Mouse (Mus musculus) liver, postnatal 0 days (tissue): ENCODE data around the gene Haus4. TPM values are rescaled to one million over a fixed set of nuclear protein-coding genes. Genes with fewer than 3 reads are reported as not detected.

Source experiments
- ATAC-seq: fragments of 200-750 bp; cut with Nextera tagmentation; 2 replicates; pipeline ENCODE4 v1.8.0; 2017; ENCODE audit warnings: mild to moderate bottlenecking, moderate library complexity
- DNase-seq: peaks from one replicate; pipeline ENCODE4 v3.0.0-alpha.2; 2016
- H3K27ac ChIP-seq: fragments of 300-500 bp; sonication (generic); 2 replicates; pipeline ENCODE4 v1.5.1; 2014; ENCODE audit warnings: antibody characterized with exemption, moderate library complexity, mild to moderate bottlenecking, low read depth
- H3K27me3 ChIP-seq: fragments of 300-500 bp; sonication (generic); 2 replicates; pipeline ENCODE4 v1.6.1; 2014; ENCODE audit warnings: low read length, control low read depth, mixed read lengths; ENCODE audit not compliant: insufficient read depth
- H3K36me3 ChIP-seq: fragments of 300-500 bp; sonication (generic); replicated peaks from 2 replicates; pipeline ENCODE4 v1.6.1; 2014; ENCODE audit warnings: mild to moderate bottlenecking, control low read depth, low read length, moderate library complexity, mixed read lengths; ENCODE audit not compliant: insufficient read depth
- H3K4me1 ChIP-seq: fragments of 300-500 bp; sonication (generic); 2 replicates; pipeline ENCODE4 v1.6.1; 2014; ENCODE audit warnings: antibody characterized with exemption, mild to moderate bottlenecking, control low read depth; ENCODE audit not compliant: insufficient read depth
- H3K4me2 ChIP-seq: fragments of 300-500 bp; sonication (generic); 2 replicates; pipeline ENCODE4 v1.6.1; 2014; ENCODE audit warnings: low read depth, mild to moderate bottlenecking, low read length, moderate library complexity, mixed read lengths
- H3K4me3 ChIP-seq: fragments of 300-500 bp; sonication (generic); 2 replicates; pipeline ENCODE4 v1.5.1; 2014; ENCODE audit warnings: low read depth, low read length
- H3K9ac ChIP-seq: fragments of 300-500 bp; sonication (generic); replicated peaks from 2 replicates; pipeline ENCODE4 v1.6.1; 2014; ENCODE audit warnings: mild to moderate bottlenecking, moderate library complexity
- H3K9me3 ChIP-seq: fragments of 300-500 bp; sonication (generic); 2 replicates; pipeline ENCODE4 v1.6.1; 2016; ENCODE audit warnings: mild to moderate bottlenecking, control low read depth, low read length, mixed read lengths
- CTCF ChIP-seq: sonication (generic); IDR thresholded peaks from 2 replicates; pipeline ENCODE4 v1.5.1; 2016; ENCODE audit warnings: antibody characterized with exemption, low read depth
- EP300 ChIP-seq: IDR thresholded peaks from 2 replicates; pipeline ENCODE4 v1.6.1; 2016; ENCODE audit warnings: antibody characterized with exemption, low read depth, mild to moderate bottlenecking
- WGBS: fragments of 180-500 bp; shearing (Covaris S2); extraction: QIAGEN DNeasy Blood & Tissue Kit; methylation state at CpG from one replicate; pipeline ENCODE4 v1.1.7; 2014; ENCODE audit not compliant: insufficient replicate concordance; 5-methylcytosine and 5-hydroxymethylcytosine counted together
- polyA plus RNA-seq: library from polyadenylated mRNA; unstranded; fragments of >200 nt; fragmentation: Nextera tagmentation; extraction: Ambion mirVana; gene quantifications from 2 replicates; pipeline ENCODE4 v1.2.1, GENCODE M21; 2015

The Haus4 gene
- polyA plus RNA-seq, 1 experiment from 2014 or later: 35.1 TPM

GRCm38 (mm10) chr14:54594631-54595414 is 40.4 kb upstream of the Haus4 start:
- 82% methylated on average over 27 of the region's 28 CpGs for WGBS
- TF ChIP-seq EP300 (no peak), CTCF (no peak)
- ATAC-seq: no peak
- Histone ChIP-seq H3K4me1 (no peaks in the 10 kb centered on the region), H3K9me3 (no peaks in the 10 kb centered on the region), H3K27me3 (no peaks in the 10 kb centered on the region), H3K4me3 (no peak overlapping the region), H3K36me3 (peaks cover 4% of the 10 kb centered on the region; the same call in 1 of the 2 replicates), H3K27ac (no peak overlapping the region), H3K9ac (no peak overlapping the region), H3K4me2 (no peak overlapping the region)
- no peak for DNase-seq

GRCm38 (mm10) chr14:54594055-54594454 is 39.6 kb upstream of the Haus4 start:
- WGBS: 76% methylated on average over 3 of the region's 3 CpGs
- DNase-seq: no peak
- Histone ChIP-seq H3K9me3 (no peaks in the 10 kb centered on the region), H3K36me3 (peaks cover 4% of the 10 kb centered on the region; the same call in 1 of the 2 replicates), H3K27me3 (no peaks in the 10 kb centered on the region), H3K4me3 (no peak overlapping the region), H3K27ac (no peak overlapping the region), H3K4me2 (no peak overlapping the region), H3K4me1 (no peaks in the 10 kb centered on the region), H3K9ac (no peak overlapping the region)
- ATAC-seq: no peak
- peak; percentile 55 for TF ChIP-seq CTCF
- TF ChIP-seq EP300: no peak

- Histone ChIP-seq H3K4me3 (no peak overlapping the region), H3K36me3 (peaks cover 4% of the 10 kb centered on the region; the same call in 1 of the 2 replicates), H3K4me1 (no peaks in the 10 kb centered on the region), H3K27ac (peak overlapping the region; percentile 29; the same call in 1 of the 2 replicates), H3K9ac (no peak overlapping the region), H3K4me2 (no peak overlapping the region), H3K9me3 (no peaks in the 10 kb centered on the region), H3K27me3 (no peaks in the 10 kb centered on the region)
- DNase-seq (no peak), ATAC-seq (peak; percentile 45)
- TF ChIP-seq EP300 (no peak), CTCF (no peak)
- WGBS: 42% methylated on average over 10 of the region's 10 CpGs
Measured at GRCm38 (mm10) chr14:54592319-54592934, 38.0 kb upstream of the Haus4 start.

- Histone ChIP-seq H3K9me3 (no peaks in the 10 kb centered on the region), H3K4me2 (no peak overlapping the region), H3K4me3 (no peak overlapping the region), H3K27me3 (no peaks in the 10 kb centered on the region), H3K9ac (no peak overlapping the region), H3K27ac (no peak overlapping the region), H3K4me1 (no peaks in the 10 kb centered on the region), H3K36me3 (peaks cover 4% of the 10 kb centered on the region; the same call in 1 of the 2 replicates)
- no peak for DNase-seq
- WGBS: 88% methylated on average over 16 of the region's 16 CpGs
- no peak for TF ChIP-seq CTCF
- no peak for TF ChIP-seq EP300
- ATAC-seq: no peak
Measured at GRCm38 (mm10) chr14:54591056-54591455, 36.6 kb upstream of the Haus4 start.

GRCm38 (mm10) chr14:54583681-54584338 is 29.4 kb upstream of the Haus4 start:
- Histone ChIP-seq H3K4me3 (no peak overlapping the region), H3K9ac (no peak overlapping the region), H3K4me1 (peaks cover 17% of the 10 kb centered on the region), H3K27ac (no peak overlapping the region), H3K9me3 (no peaks in the 10 kb centered on the region), H3K4me2 (no peak overlapping the region), H3K36me3 (no peaks in the 10 kb centered on the region), H3K27me3 (no peaks in the 10 kb centered on the region)
- 51% methylated on average over 7 of the region's 7 CpGs for WGBS
- TF ChIP-seq EP300 (no peak), CTCF (peak; percentile 85)
- ATAC-seq (peak; percentile 35; the same call in 1 of the 2 replicates), DNase-seq (peak; percentile 78)

GRCm38 (mm10) chr14:54582536-54582935 is 28.1 kb upstream of the Haus4 start:
- no peak for TF ChIP-seq CTCF
- no peak for TF ChIP-seq EP300
- Histone ChIP-seq H3K4me1 (peaks cover 23% of the 10 kb centered on the region), H3K4me3 (no peak overlapping the region), H3K4me2 (peak overlapping the region; percentile 36), H3K36me3 (no peaks in the 10 kb centered on the region), H3K27me3 (peaks cover 5% of the 10 kb centered on the region), H3K9me3 (no peaks in the 10 kb centered on the region), H3K27ac (peak overlapping the region; percentile 36), H3K9ac (no peak overlapping the region)
- WGBS: 71% methylated on average over 9 of the region's 9 CpGs
- ATAC-seq (peak; percentile 75), DNase-seq (no peak)
